Mouse (Mus musculus) bone marrow, adult 2 months (tissue): ENCODE data around the gene Timm8b.

Source experiments
- CTCF ChIP-seq: fragments of 200-500 bp; IDR thresholded peaks from 2 replicates; pipeline ENCODE4 v1.5.1; 2011; ENCODE audit warnings: low read length, control low read depth; ENCODE audit not compliant: control insufficient read depth, insufficient read depth
- POLR2A ChIP-seq: fragments of 200-500 bp; IDR thresholded peaks from 2 replicates; pipeline ENCODE4 v1.6.1; 2011; ENCODE audit warnings: low read depth, mild to moderate bottlenecking, control low read depth, low read length, borderline replicate concordance; ENCODE audit not compliant: control insufficient read depth

GRCm38 (mm10) chr9:50650503-50650902, 46.8 kb downstream of the Timm8b start:
- TF ChIP-seq POLR2A (no peak), CTCF (no peak)
